14 mouse cellular contexts compared by ENCODE assay signal in genomic region chr2:105516267-105517133, GRCm38 (mm10).
DNase-seq lines count a peak whose midpoint lies in the region; ATAC-seq and TF ChIP-seq lines count a peak whose summit lies in the region.
"Had no signal": no experiment of that assay in that cellular context is flagged by ENCODE, and none has a peak within 500 bp of the region (broad histone marks: within the 10 kb centered on the region; RNA-seq: fewer than 3 reads in every experiment).

No protein-coding gene starts in this region.

- no peaks in the 10 kb centered on the region for H3K9me3 ChIP-seq in forebrain, postnatal 0 days (ENCODE audit: low read length)
- H3K9me3 ChIP-seq in midbrain, embryonic 13.5 days: no peaks in the 10 kb centered on the region
- H3K9me3 ChIP-seq in liver, embryonic 12.5 days (replicated peaks): no peaks in the 10 kb centered on the region
- H3K9me3 ChIP-seq: embryonic facial prominence, embryonic 15.5 days had no signal

- peak; percentile 87 for ATAC-seq in forebrain, postnatal 0 days
- ATAC-seq in midbrain, embryonic 13.5 days: peak; percentile 84
- ATAC-seq in liver, embryonic 12.5 days: no peak

- no peaks in the 10 kb centered on the region for H3K4me1 ChIP-seq in forebrain, postnatal 0 days (ENCODE audit: insufficient read depth)
- peaks cover 26% of the 10 kb centered on the region for H3K4me1 ChIP-seq in midbrain, embryonic 13.5 days (replicated peaks)
- H3K4me1 ChIP-seq in liver, embryonic 12.5 days: no peaks in the 10 kb centered on the region
- H3K4me1 ChIP-seq: embryonic facial prominence, embryonic 15.5 days had no signal

- H3K4me3 ChIP-seq in forebrain, postnatal 0 days (ENCODE audit: low read depth, low read length): no peak overlapping the region
- no peak overlapping the region for H3K4me3 ChIP-seq in midbrain, embryonic 13.5 days (replicated peaks)
- no peak overlapping the region for H3K4me3 ChIP-seq in liver, embryonic 12.5 days
- H3K4me3 ChIP-seq: embryonic facial prominence, embryonic 15.5 days; layer of hippocampus, adult 2 months had no signal

- 17% methylated on average over 6 of the region's 6 CpGs for WGBS in forebrain, postnatal 0 days
- 27% methylated on average over 6 of the region's 6 CpGs for WGBS in midbrain, embryonic 13.5 days
- 60% methylated on average over 6 of the region's 6 CpGs for WGBS in liver, embryonic 12.5 days (ENCODE audit: insufficient replicate concordance)

- no peak overlapping the region for H3K27ac ChIP-seq in forebrain, postnatal 0 days (ENCODE audit: low read depth, low read length)
- H3K27ac ChIP-seq in midbrain, embryonic 13.5 days: no peak overlapping the region
- no peak overlapping the region for H3K27ac ChIP-seq in liver, embryonic 12.5 days
- H3K27ac ChIP-seq: embryonic facial prominence, embryonic 15.5 days; layer of hippocampus, adult 2 months had no signal

- H3K27me3 ChIP-seq in forebrain, postnatal 0 days (ENCODE audit: insufficient read depth, low read length): no peaks in the 10 kb centered on the region
- H3K27me3 ChIP-seq in midbrain, embryonic 13.5 days: peaks cover 38% of the 10 kb centered on the region
- no peaks in the 10 kb centered on the region for H3K27me3 ChIP-seq in liver, embryonic 12.5 days (replicated peaks)
- H3K27me3 ChIP-seq: embryonic facial prominence, embryonic 15.5 days had no signal

- TF ChIP-seq CTCF in forebrain, postnatal 0 days (IDR thresholded peaks at IDR 0.05; ENCODE audit: low read depth): no peak

- H3K36me3 ChIP-seq in forebrain, postnatal 0 days (ENCODE audit: insufficient read depth): no peaks in the 10 kb centered on the region
- H3K36me3 ChIP-seq in midbrain, embryonic 13.5 days: no peaks in the 10 kb centered on the region
- no peaks in the 10 kb centered on the region for H3K36me3 ChIP-seq in liver, embryonic 12.5 days
- H3K36me3 ChIP-seq: embryonic facial prominence, embryonic 15.5 days had no signal

- DNase-seq in embryo, embryonic 11 days: peak; percentile 35
- no peak for DNase-seq in embryo, embryonic 9.5 days (ENCODE audit: extremely low spot score)
- peak; percentile 22 for DNase-seq in brain, adult 2 months (ENCODE audit: low read depth, low spot score)
- DNase-seq in forebrain, postnatal 0 days: peak; percentile 33
- no peak for DNase-seq in gastrocnemius, postnatal 10 days
- no peak for DNase-seq in left cerebral cortex, adult 11 months (ENCODE audit: low spot score)
- DNase-seq: cerebellum, adult 11-12 months; heart, postnatal 10 days; liver; lung, postnatal 4 days had no signal

- H3K9ac ChIP-seq in forebrain, postnatal 0 days: no peak overlapping the region
- no peak overlapping the region for H3K9ac ChIP-seq in midbrain, embryonic 13.5 days (replicated peaks)
- no peak overlapping the region for H3K9ac ChIP-seq in liver, embryonic 12.5 days
- H3K9ac ChIP-seq: embryonic facial prominence, embryonic 15.5 days had no signal

- H3K4me2 ChIP-seq in forebrain, postnatal 0 days (ENCODE audit: low read depth): no peak overlapping the region
- no peak overlapping the region for H3K4me2 ChIP-seq in midbrain, embryonic 13.5 days (replicated peaks)
- H3K4me2 ChIP-seq in liver, embryonic 12.5 days: no peak overlapping the region
- H3K4me2 ChIP-seq: embryonic facial prominence, embryonic 15.5 days had no signal

Comparison
In these comparisons a context has a peak if more than half of its experiments do, and no peak if none do; other contexts are left out.
1. DNase-seq: peak in embryo, embryonic 11 days (single experiment), brain, adult 2 months (single experiment) and forebrain, postnatal 0 days (single experiment); none in embryo, embryonic 9.5 days (single experiment), gastrocnemius, postnatal 10 days (single experiment) and left cerebral cortex, adult 11 months (single experiment).